Comparison of ENCODE assay signal across 15 mouse cellular contexts in the genomic region with DNA sequence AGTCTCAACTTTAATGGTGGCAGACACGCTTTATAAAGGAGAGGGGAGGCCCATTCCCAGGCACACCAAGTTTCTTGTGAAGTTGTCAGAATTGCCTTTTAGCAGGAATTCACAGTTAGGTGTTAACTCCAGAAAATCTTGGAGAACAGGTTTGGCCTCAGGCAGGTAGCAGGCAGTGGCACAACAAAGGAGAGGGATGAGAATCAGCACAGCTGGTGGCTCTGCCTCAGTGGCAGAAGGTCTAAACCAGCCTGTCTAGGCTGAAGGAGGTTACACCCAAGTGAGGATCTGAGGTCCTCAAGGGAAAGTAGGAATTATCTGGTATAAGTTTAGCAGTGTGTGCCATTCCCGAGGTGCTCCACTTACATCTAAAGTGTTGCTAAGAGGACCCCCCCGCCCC.
"Had no signal": no experiment of that assay in that cellular context is flagged by ENCODE, and none has a peak within 500 bp of the region (broad histone marks: within the 10 kb centered on the region; RNA-seq: fewer than 3 reads in every experiment).

No protein-coding gene starts in this region.

- H3K36me3 ChIP-seq: neural tube, embryonic 15.5 days; stomach, embryonic 15.5 days had no signal

- H3K4me1 ChIP-seq: neural tube, embryonic 15.5 days; stomach, embryonic 15.5 days had no signal

- H3K4me3 ChIP-seq: neural tube, embryonic 15.5 days; stomach, embryonic 15.5 days had no signal

- DNase-seq: retina, postnatal 1 day; right cerebral cortex, adult 18-20 months; right cerebral cortex, postnatal 14 days; right cerebral cortex, postnatal 25 days; right cerebral cortex, postnatal 4 days; spleen, adult 18-20 months; thymus, adult 18-20 months; thymus, adult 2 months; thymus, postnatal 14 days; thymus, postnatal 25 days; thymus, postnatal 36 days; thymus, postnatal 4 days had no signal

- H3K9ac ChIP-seq: neural tube, embryonic 15.5 days; stomach, embryonic 15.5 days had no signal

- H3K27ac ChIP-seq: neural tube, embryonic 15.5 days; stomach, embryonic 15.5 days; stomach, postnatal 0 days had no signal

- H3K27me3 ChIP-seq: neural tube, embryonic 15.5 days; stomach, embryonic 15.5 days had no signal

- H3K9me3 ChIP-seq: neural tube, embryonic 15.5 days; stomach, embryonic 15.5 days had no signal
